Mouse (Mus musculus) cerebellum, postnatal 36 days (tissue): ENCODE measurements around the gene Ppa2.

ENCODE experiments used
- DNase-seq, 2 experiments: peaks; one replicate each; pipeline ENCODE4 v3.0.0; 2021 to 2022; ENCODE audit warnings: mixed read lengths in 2 of 2

Ppa2 gene

DNA sequence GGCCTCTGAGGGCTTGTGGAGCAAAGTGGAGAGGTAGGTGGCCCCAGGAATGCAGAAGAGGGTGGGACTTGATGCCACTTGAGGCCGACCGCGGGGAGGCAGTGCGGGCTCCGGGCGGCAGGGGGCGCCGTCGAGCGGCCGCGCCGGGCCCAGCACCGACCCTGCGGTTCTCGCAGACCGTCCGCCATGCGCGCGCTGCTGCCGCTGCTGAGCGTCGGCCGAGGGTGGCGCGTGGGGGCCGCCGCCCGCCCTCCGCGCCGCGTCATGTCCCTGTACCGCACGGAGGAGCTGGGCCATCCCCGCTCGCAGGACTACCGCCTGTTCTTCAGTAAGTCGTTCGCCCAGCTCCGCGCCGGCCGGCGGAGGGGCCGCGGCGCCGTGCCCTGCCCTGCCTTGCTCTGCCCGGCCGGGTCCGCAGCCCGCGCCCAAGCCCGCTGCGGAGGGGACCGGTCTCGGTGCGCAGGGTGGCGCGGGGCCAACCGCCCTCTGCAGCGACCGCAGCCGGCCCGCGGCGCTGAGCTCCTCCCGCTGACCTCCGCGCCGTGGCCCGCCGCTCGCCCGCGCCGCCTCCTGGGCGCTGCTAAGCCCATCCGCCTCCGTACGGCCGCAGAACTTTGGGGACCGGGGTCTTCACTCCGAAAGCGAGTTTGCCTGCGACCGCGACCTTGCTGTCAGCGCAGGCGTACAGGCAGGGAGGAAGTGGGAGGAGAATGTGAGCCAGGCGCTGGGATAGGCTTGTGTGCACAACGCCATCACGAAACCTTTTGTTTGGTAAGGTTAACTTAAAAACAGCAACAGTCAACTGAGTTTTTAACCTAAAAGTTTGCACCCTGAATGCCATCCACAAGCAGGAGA, at the start of gene Ppa2:
Gene Ppa2 (plus strand): TSS at position 157 of the 855 bp plus-strand sequence.
- DNase-seq = peak; percentile 78 to 85

GRCm38 (mm10) chr3:133271887-133272286, 38.0 kb upstream of the Ppa2 start:
- peak; percentile 78 to 93 for DNase-seq

DNA sequence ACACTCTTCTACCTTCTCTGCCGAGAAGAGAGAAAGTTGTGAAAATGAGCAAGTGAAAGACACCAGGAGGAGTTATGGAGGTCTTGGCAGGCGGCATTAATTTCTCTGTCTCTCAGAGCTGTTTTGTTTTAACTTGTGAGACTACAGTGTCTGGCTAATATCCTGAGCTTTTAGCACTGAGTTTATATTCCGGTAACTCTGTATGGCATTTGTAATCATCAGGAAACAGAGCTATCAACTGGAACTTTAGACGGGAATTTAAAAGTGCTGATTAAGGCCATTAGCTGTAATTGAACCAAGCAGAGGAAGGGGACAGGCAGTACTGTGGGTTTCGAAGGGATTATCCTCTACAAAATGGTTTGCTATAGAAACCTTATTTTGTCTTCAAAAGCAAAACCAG, 25.3 kb upstream of the Ppa2 start:
- DNase-seq = no peak

- no peak for DNase-seq
Observed at GRCm38 (mm10) chr3:133288795-133289194, 21.1 kb upstream of the Ppa2 start.

GRCm38 (mm10) chr3:133304328-133304727, 5.6 kb upstream of the Ppa2 start:
- DNase-seq = no peak

DNA sequence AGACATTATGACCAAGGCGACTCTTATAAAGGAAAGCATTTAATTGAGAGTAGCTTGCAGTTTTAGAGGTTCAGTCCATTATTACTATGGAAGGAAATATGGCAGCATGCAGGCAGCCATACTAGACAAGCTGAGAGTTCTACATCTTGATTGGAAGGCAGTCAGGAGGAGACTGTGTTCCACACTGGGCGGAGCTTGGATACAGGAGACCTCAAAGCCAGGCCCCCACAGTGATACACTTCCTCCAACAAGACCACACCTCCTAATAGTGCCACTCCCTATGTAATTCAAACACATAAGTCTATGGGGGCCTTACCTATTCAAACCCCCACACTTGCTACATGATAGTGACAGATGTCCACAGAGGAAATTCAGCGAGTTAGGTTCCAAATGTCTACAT, 1.5 kb upstream of the Ppa2 start:
- no peak for DNase-seq

DNA sequence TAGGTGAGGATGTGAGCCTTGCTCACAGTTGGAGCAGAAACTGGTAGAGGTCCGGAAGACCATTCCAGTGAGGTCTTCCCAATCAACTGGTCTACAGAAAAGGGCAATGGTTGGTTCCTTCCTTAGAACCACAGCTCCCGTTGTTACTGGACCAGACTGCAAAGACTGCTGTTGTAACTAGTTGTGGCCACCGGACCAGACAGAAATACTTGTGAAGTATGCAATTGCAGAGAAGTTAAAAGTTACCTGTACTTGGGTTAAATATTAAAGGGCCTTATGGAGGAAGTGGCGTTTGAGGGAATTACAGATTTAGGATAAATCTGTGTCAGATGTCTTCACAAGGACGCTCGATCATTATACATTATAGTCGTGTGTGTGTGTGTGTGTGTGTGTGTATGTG, 551 bp upstream of the Ppa2 start:
- no peak for DNase-seq

DNA sequence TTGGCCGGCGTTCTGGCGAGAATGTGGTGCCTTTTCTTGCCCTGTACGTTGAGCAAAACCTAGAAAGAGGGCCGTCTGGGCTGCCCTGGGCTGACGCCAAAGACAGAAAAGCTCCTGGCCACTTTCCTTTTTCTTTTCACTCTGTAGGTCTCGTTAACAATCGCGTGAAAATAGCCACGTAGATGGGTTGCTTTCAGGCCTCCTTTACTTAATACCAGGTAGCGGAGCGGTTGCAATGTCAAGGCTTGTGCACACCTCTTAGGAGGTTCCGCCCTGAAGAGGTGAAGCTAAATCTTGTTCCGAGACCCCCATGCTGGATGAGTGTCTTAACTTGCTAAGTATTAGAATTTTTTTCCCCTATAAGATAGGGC, 884 bp downstream of the Ppa2 start:
- DNase-seq = no peak

DNA sequence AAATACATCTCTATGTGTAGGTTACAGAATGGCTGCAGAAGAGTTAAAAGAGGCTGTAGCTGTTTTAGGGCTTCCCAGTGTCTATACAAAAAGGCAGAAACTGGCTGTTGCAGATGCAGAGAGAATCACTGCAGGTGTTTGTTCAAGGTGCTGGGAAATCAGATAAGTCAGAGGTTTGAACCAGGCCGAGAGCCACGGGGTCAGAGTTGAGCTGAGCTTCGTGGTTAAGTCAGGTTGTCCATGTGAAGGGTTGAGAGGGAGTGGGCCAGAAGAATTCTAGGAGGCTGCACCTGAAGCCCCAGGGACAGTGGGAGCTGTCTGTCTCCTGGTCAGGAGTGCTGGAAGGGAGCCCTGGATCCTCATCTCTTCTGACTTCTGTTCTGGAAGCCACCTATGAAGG, 2.4 kb downstream of the Ppa2 start:
- DNase-seq = no peak

DNA sequence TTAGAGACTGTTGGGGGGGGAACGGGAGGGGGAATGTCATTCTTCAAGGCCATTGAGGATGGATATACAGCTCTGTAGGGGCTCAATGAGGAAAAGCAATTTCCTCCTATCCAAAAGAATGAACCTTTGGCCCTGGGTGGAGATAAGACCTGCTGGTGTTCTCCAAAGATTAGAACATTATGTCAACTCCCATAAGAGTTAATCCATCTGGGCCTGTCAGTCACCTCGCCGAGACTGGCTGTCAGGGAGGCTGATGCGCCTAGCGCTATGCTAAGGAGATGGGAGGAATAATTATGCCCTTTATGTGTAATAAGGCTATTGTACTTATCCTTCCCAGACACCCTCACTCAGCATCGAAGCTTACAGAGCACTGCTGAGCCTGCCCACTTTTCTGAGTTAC, 2.9 kb downstream of the Ppa2 start:
- no peak for DNase-seq

- no peak for DNase-seq
Observed at GRCm38 (mm10) chr3:133313491-133314199, 3.7 kb downstream of the Ppa2 start.

GRCm38 (mm10) chr3:133314475-133314874, 4.6 kb downstream of the Ppa2 start:
- DNase-seq = peak; percentile 67 to 69

DNA sequence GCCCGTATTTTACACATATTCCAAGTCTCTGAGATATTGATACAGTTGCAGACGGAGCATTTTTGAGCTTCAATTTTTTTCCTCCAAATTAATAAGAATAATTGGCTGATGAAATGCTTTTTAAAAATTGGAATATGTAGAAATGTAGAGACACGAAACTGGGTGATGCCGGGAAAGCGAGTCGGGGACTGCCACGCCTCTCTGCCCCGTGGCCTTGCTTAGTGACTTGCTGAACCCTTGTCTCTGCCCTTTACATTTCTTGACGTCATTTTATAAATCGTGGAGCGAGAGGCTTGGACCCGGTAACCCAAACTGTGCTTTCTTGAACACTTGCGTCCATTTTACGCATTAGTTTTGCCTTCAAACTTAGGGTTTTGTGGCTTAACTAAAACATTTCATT, 5.1 kb downstream of the Ppa2 start:
- no peak for DNase-seq

DNA sequence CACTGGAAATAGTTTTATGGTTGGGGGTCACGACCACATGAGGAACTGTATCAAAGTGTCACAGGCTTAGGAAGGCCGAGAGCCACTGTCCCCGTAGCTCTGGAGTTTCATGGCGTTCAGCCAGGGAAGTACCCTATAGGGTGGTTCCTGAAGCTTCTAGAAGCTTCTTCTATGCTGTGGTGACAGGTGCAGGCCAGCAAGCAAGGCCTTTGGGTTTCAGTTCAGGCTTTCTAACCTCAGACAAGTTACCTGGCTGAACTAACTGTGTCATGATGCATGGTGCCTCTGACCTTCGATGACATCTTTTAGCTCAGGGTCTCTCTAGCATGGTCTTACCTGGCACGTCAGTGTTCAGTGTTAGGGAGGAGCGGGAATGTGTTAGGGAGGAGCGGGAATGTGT, 5.7 kb downstream of the Ppa2 start:
- DNase-seq = no peak

GRCm38 (mm10) chr3:133317845-133318244, 7.9 kb downstream of the Ppa2 start:
- no peak for DNase-seq

GRCm38 (mm10) chr3:133318596-133318995, 8.7 kb downstream of the Ppa2 start:
- DNase-seq = no peak

DNA sequence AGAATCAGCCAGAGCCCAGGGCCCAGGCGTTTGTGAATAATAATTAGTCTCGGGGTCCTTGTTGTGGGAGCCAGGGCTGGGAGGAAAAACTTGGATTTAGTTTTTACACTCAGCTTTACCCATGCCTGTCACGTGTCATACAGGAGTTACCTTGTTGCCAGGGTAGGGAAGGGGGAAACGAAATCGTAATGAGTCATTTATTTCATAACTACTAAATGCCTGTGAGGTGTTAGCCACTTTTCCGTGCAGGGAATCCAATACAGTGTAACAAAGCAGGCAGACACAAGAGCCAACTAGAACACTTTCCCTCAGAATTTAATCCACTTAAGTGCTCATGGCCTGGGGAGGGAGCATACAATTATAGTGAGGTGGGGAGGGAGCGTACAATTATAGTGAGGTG, 9.9 kb downstream of the Ppa2 start:
- no peak for DNase-seq

DNA sequence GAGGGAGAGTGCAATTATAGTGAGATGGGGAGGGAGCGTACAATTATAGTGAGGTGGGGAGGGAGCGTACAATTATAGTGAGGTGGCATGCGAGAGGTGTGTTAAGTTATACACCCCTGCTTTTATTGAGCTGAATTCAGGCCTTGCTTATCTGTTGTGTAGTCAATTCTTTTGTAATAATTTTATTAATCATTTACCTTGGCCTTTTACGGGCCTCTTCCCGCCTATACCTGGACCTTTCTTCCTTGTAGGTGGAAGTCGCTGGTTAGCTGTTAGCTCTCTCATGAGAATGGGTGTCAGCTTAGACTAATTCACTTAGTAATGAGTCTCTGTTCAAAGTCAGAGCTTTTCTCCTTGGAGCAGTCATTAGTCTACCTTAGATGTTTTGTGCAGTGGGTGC, 10.4 kb downstream of the Ppa2 start:
- DNase-seq = no peak

- DNase-seq = no peak
Observed at GRCm38 (mm10) chr3:133321928-133322327, 12.0 kb downstream of the Ppa2 start.

GRCm38 (mm10) chr3:133322552-133322951, 12.6 kb downstream of the Ppa2 start:
- no peak for DNase-seq

- no peak for DNase-seq
Observed at GRCm38 (mm10) chr3:133325135-133325534, 15.2 kb downstream of the Ppa2 start.

GRCm38 (mm10) chr3:133328551-133328950, 18.6 kb downstream of the Ppa2 start:
- no peak for DNase-seq

- no peak for DNase-seq
Observed at GRCm38 (mm10) chr3:133329406-133329805, 19.5 kb downstream of the Ppa2 start.

DNA sequence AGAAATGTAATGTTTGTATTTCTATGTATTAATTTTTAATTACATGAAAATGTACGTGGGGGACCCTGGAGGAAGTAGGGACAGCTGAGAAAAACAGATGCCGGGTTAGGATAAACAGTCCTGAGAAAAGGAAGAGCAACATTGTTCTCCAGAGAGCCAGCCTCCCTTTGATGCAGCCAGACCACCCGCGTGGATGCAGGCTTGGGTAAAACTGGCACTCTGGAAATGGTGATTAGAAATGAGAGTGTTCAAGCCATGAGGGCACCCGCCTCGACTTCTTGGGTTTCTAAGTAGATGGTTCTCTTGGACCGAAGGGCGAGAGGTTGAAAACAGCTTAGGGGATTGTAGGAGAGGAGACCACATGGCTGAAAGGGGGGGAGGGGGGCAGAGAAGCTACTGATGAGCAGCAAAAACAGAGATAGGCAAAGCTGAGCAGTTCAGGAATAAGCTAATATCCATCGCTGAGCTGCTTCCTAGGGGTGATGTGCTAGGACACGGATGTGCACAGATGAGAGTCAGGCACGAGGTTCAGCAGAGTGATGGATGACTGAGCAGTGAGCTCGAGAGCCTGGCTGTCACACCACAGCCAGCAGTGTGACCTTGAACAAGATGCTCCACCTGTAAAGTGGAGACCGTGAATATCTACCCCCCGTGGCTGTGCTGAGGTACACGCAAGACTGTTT, 21.4 kb downstream of the Ppa2 start:
- no peak for DNase-seq
